8 mouse cellular contexts compared by ENCODE assay signal in the genomic region with DNA sequence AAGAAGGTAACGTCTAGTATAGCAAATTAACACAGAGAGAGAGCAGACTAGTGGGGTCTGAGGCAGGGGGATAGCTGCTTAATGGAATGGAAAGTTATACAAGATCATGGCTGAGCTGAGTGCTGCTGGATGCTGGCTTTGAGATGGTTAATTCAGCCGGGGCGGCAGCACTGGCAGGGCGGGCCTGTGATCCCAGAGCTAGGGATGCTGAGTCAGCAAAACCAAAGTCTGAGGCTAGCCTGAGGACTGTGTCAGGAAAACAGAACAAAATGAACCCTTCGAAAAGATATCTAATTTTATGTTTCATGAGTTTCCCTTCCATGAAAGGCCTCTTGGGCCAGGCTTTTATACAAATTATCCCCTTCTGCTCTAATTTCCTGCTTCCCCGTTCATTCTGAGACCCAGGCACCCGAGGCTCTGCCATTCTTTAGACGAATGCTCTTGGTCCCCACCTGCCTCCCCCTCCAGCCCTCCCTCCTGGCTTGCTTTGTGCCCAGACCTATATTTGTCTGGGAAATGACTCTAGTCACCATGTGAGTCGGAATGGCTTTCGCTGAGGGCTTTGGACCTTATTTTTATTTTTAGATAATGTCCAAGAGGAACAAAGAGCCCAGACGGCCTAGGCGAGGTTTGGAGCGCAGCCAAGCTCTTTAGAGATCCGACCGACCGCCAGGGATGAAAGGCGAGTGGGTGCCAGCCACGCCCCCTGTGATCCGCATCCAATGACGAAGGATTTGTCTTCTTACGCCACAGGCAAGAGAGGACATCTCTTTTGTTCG.
DNase-seq lines count a peak whose midpoint lies in the region; ATAC-seq and TF ChIP-seq lines count a peak whose summit lies in the region.

No protein-coding gene starts in this region.

- peak overlapping the region; percentile 10; the same call in 1 of the 2 replicates for H3K4me2 ChIP-seq in heart, postnatal 0 days (ENCODE audit: low read depth, low read length)
- peak overlapping the region; percentile 41 for H3K4me2 ChIP-seq in lung, embryonic 14.5 days
- H3K4me2 ChIP-seq in stomach, embryonic 15.5 days: peak overlapping the region; percentile 39

- peaks cover 25% of the 10 kb centered on the region for H3K4me1 ChIP-seq in heart, postnatal 0 days (ENCODE audit: control insufficient read depth, insufficient read depth)
- H3K4me1 ChIP-seq in lung, embryonic 14.5 days (ENCODE audit: insufficient read depth): peaks cover 15% of the 10 kb centered on the region
- H3K4me1 ChIP-seq in stomach, embryonic 15.5 days: peaks cover 8% of the 10 kb centered on the region; the same call in 1 of the 2 replicates

- WGBS in heart, postnatal 0 days: 16% methylated on average over 22 of the region's 22 CpGs
- WGBS in lung, embryonic 14.5 days: 13% methylated on average over 22 of the region's 22 CpGs
- WGBS in stomach, embryonic 15.5 days: 24% methylated on average over 22 of the region's 22 CpGs

- peak overlapping the region; percentile 73 for H3K27ac ChIP-seq in heart, postnatal 0 days (ENCODE audit: low read depth)
- H3K27ac ChIP-seq in lung, embryonic 14.5 days (ENCODE audit: low read depth): peak overlapping the region; percentile 89
- peak overlapping the region; percentile 28; the same call in 1 of the 2 replicates for H3K27ac ChIP-seq in stomach, embryonic 15.5 days

- H3K36me3 ChIP-seq in heart, postnatal 0 days (replicated peaks; ENCODE audit: control insufficient read depth, insufficient read depth, low read length): no peaks in the 10 kb centered on the region
- no peaks in the 10 kb centered on the region for H3K36me3 ChIP-seq in lung, embryonic 14.5 days (ENCODE audit: insufficient read depth)
- H3K36me3 ChIP-seq in stomach, embryonic 15.5 days: no peaks in the 10 kb centered on the region

- TF ChIP-seq EP300 in heart, postnatal 0 days (IDR thresholded peaks at IDR 0.05; ENCODE audit: low read depth): 0 out of 2 replicates have a peak, but pooled peaks have one; percentile 30

- no peaks in the 10 kb centered on the region for H3K9me3 ChIP-seq in heart, postnatal 0 days (replicated peaks; ENCODE audit: control insufficient read depth, low read length)
- no peaks in the 10 kb centered on the region for H3K9me3 ChIP-seq in lung, embryonic 14.5 days (ENCODE audit: low read depth, low read length)
- H3K9me3 ChIP-seq in stomach, embryonic 15.5 days: no peaks in the 10 kb centered on the region

- DNase-seq in ovary, adult 18-20 months (ENCODE audit: low spot score): peak; percentile 26
- no peak for DNase-seq in ovary, postnatal 10 days (ENCODE audit: low spot score)
- DNase-seq in brain, embryonic 14.5 days (ENCODE audit: low read depth): peak; percentile 95
- DNase-seq in heart, postnatal 0 days (ENCODE audit: low spot score): peak; percentile 92
- DNase-seq in lung, embryonic 14.5 days: peak; percentile 97
- no peak for DNase-seq in cerebellum, adult 18-20 months

- no peak for TF ChIP-seq CTCF in brain, embryonic 14.5 days (IDR thresholded peaks at IDR 0.05; ENCODE audit: borderline replicate concordance, extremely low read depth, insufficient read depth, insufficient read length)
- TF ChIP-seq CTCF in heart, postnatal 0 days (IDR thresholded peaks at IDR 0.05; ENCODE audit: low read depth): no peak
- no peak for TF ChIP-seq CTCF in lung, embryonic 14.5 days (IDR thresholded peaks at IDR 0.05; ENCODE audit: low read depth)

- H3K27me3 ChIP-seq in heart, postnatal 0 days (ENCODE audit: control insufficient read depth, insufficient read depth, low read length): no peaks in the 10 kb centered on the region; the same call in 1 of the 2 replicates
- H3K27me3 ChIP-seq in lung, embryonic 14.5 days (ENCODE audit: insufficient read depth, low read length): no peaks in the 10 kb centered on the region; the same call in 1 of the 2 replicates
- H3K27me3 ChIP-seq in stomach, embryonic 15.5 days (replicated peaks): 0 out of 2 replicates have a peak, but pooled peaks cover under 1% of the 10 kb centered on the region

- H3K4me3 ChIP-seq in heart, postnatal 0 days (ENCODE audit: low read depth, low read length): no peak overlapping the region
- H3K4me3 ChIP-seq in lung, embryonic 14.5 days (ENCODE audit: low read depth, low read length): 0 out of 2 replicates have a peak overlapping the region, but pooled peaks have one; percentile 5
- no peak overlapping the region for H3K4me3 ChIP-seq in stomach, embryonic 15.5 days (replicated peaks)

- H3K9ac ChIP-seq in heart, postnatal 0 days (replicated peaks; ENCODE audit: low read depth, low read length): no peak overlapping the region
- H3K9ac ChIP-seq in lung, embryonic 14.5 days: 0 out of 2 replicates have a peak overlapping the region, but pooled peaks have one; percentile 20
- no peak overlapping the region for H3K9ac ChIP-seq in stomach, embryonic 15.5 days

- ATAC-seq in heart, postnatal 0 days (ENCODE audit: insufficient read depth, low read depth): peak; percentile 88
- peak; percentile 76 for ATAC-seq in lung, embryonic 14.5 days (ENCODE audit: insufficient read depth)
- ATAC-seq in stomach, embryonic 15.5 days (ENCODE audit: insufficient read depth, low FRiP score, low read depth): peak; percentile 15; the same call in 1 of the 2 replicates
- no peak for ATAC-seq in inflammation-experienced regulatory T-cells, adult 6 months

- no peak for TF ChIP-seq POLR2A in brain, embryonic 14.5 days (IDR thresholded peaks at IDR 0.05; ENCODE audit: borderline replicate concordance, extremely low read depth, insufficient read depth, insufficient read length, poor library complexity, severe bottlenecking)

Comparison
In these comparisons a context has a peak if more than half of its experiments do, and no peak if none do; other contexts are left out.
1. DNase-seq: peak in ovary, adult 18-20 months (single experiment), brain, embryonic 14.5 days (single experiment), heart, postnatal 0 days (single experiment) and lung, embryonic 14.5 days (single experiment); none in ovary, postnatal 10 days (single experiment) and cerebellum, adult 18-20 months (0 of 2).
2. H3K27ac ChIP-seq: peak in every context shown above with its lines; median percentile 89 in lung, embryonic 14.5 days; 73 in heart, postnatal 0 days; 28 in stomach, embryonic 15.5 days.
3. Peak in every context shown above with its lines, with median percentiles within 50 percentile points of each other: H3K4me2 ChIP-seq.